Comparison of ENCODE assay signal across 8 mouse cellular contexts in genomic region chr5:98168356-98169285, GRCm38 (mm10). TPM values are rescaled to one million over a fixed set of nuclear protein-coding genes. Genes with fewer than 3 reads are reported as not detected.
DNase-seq lines count a peak whose midpoint lies in the region; ATAC-seq lines count a peak whose summit lies in the region.

No protein-coding gene starts in this region.

- peak overlapping the region; percentile 81 for H3K4me2 ChIP-seq in intestine, embryonic 15.5 days (replicated peaks)
- H3K4me2 ChIP-seq in neural tube, embryonic 15.5 days = peak overlapping the region; percentile 84

- ATAC-seq in intestine, embryonic 15.5 days = no peak
- no peak for ATAC-seq in neural tube, embryonic 15.5 days (ENCODE audit: low FRiP score)

- H3K36me3 ChIP-seq in intestine, embryonic 15.5 days = no peaks in the 10 kb centered on the region
- H3K36me3 ChIP-seq in neural tube, embryonic 15.5 days = no peaks in the 10 kb centered on the region

- H3K4me1 ChIP-seq in intestine, embryonic 15.5 days (replicated peaks) = peaks cover 17% of the 10 kb centered on the region
- H3K4me1 ChIP-seq in neural tube, embryonic 15.5 days = peaks cover 48% of the 10 kb centered on the region

- H3K4me3 ChIP-seq in intestine, embryonic 15.5 days (replicated peaks) = peak overlapping the region; percentile 46
- peak overlapping the region; percentile 47 for H3K4me3 ChIP-seq in neural tube, embryonic 15.5 days (replicated peaks)

- no peak overlapping the region for H3K9ac ChIP-seq in intestine, embryonic 15.5 days
- no peak overlapping the region; the same call in 1 of the 2 replicates for H3K9ac ChIP-seq in neural tube, embryonic 15.5 days (replicated peaks)

- peak; percentile 32 to 34 for DNase-seq in cerebellum, adult 18-20 months
- no peak for DNase-seq in cerebellum, adult 8-10 months
- DNase-seq in right cerebral cortex, postnatal 4 days = peak; percentile 39
- DNase-seq in right cerebral cortex, postnatal 14 days = no peak
- DNase-seq in adrenal gland, adult 2 months = no peak
- DNase-seq in urinary bladder, adult 18-20 months (ENCODE audit: low spot score in 2 of 2) = no peak

- under 1% methylated on average over 37 of the region's 37 CpGs for WGBS in intestine, embryonic 15.5 days
- under 1% methylated on average over 37 of the region's 37 CpGs for WGBS in neural tube, embryonic 15.5 days

- no peaks in the 10 kb centered on the region for H3K9me3 ChIP-seq in intestine, embryonic 15.5 days
- H3K9me3 ChIP-seq in neural tube, embryonic 15.5 days (replicated peaks) = no peaks in the 10 kb centered on the region

- no peak overlapping the region for H3K27ac ChIP-seq in intestine, embryonic 15.5 days
- peak overlapping the region; percentile 41; the same call in 1 of the 2 replicates for H3K27ac ChIP-seq in neural tube, embryonic 15.5 days (replicated peaks)

- H3K27me3 ChIP-seq in intestine, embryonic 15.5 days (replicated peaks) = peaks cover 62% of the 10 kb centered on the region
- H3K27me3 ChIP-seq in neural tube, embryonic 15.5 days (replicated peaks) = peaks cover 70% of the 10 kb centered on the region

RNA-seq across cellular contexts. Expression of gene Prdm8, which starts 1.6 kb away (rescaled TPM):
- polyA plus RNA-seq in intestine, embryonic 15.5 days (2015; fragmentation: Nextera tagmentation; extraction: Ambion mirVana) = 0.13 TPM in 1 of 2 replicates, not detected in the other
- polyA plus RNA-seq in neural tube, embryonic 15.5 days (2015; fragmentation: Nextera tagmentation; extraction: Ambion mirVana) = 3.6 and 3.9 TPM in 2 replicates
- total RNA-seq in adrenal gland, adult 2 months (2021) = under 1 TPM; 0.09 to 0.24 TPM
- polyA plus RNA-seq in adrenal gland, adult 2 months (2012; rRNA removed) = 0.09 and 0.12 TPM in 2 replicates

Comparison
In these comparisons a context has a peak if more than half of its experiments do, and no peak if none do; other contexts are left out.
1. DNase-seq: peak in cerebellum, adult 18-20 months (2 of 2) and right cerebral cortex, postnatal 4 days (single experiment); none in cerebellum, adult 8-10 months (single experiment), right cerebral cortex, postnatal 14 days (single experiment), adrenal gland, adult 2 months (single experiment) and urinary bladder, adult 18-20 months (0 of 2).